Mouse (Mus musculus) midbrain, embryonic 16.5 days (tissue): ENCODE data around the gene Slc6a20a. TPM values are rescaled to one million over a fixed set of nuclear protein-coding genes. Genes with fewer than 3 reads are reported as not detected.

Experiments
- ATAC-seq: fragments of 200-750 bp; cut with Nextera tagmentation; 2 replicates; pipeline ENCODE4 v1.8.0; 2017; ENCODE audit warnings: moderate TSS enrichment
- H3K27ac ChIP-seq: fragments of 300-500 bp; sonication (generic); 2 replicates; pipeline ENCODE4 v1.5.1; 2014; ENCODE audit warnings: mild to moderate bottlenecking, low read length, mixed read lengths
- H3K27me3 ChIP-seq: fragments of 300-500 bp; sonication (generic); 2 replicates; pipeline ENCODE4 v1.6.1; 2014; ENCODE audit warnings: low read depth, low read length, mixed read lengths; ENCODE audit not compliant: control insufficient read depth, insufficient read depth
- H3K36me3 ChIP-seq: fragments of 300-500 bp; sonication (generic); 2 replicates; pipeline ENCODE4 v1.6.1; 2014; ENCODE audit warnings: mild to moderate bottlenecking, low read length, moderate library complexity, mixed read lengths; ENCODE audit not compliant: control insufficient read depth, insufficient read depth
- H3K4me1 ChIP-seq: fragments of 300-500 bp; sonication (generic); 2 replicates; pipeline ENCODE4 v1.6.1; 2014; ENCODE audit warnings: mild to moderate bottlenecking, low read length, mixed read lengths; ENCODE audit not compliant: control insufficient read depth, insufficient read depth
- H3K4me2 ChIP-seq: fragments of 300-500 bp; sonication (generic); 2 replicates; pipeline ENCODE4 v1.6.1; 2014; ENCODE audit warnings: mild to moderate bottlenecking, low read length, mixed read lengths
- H3K4me3 ChIP-seq: fragments of 300-500 bp; sonication (generic); 2 replicates; pipeline ENCODE4 v1.5.1; 2014; ENCODE audit warnings: low read depth, mild to moderate bottlenecking, low read length, moderate library complexity, mixed read lengths
- H3K9ac ChIP-seq: fragments of 300-500 bp; sonication (generic); 2 replicates; pipeline ENCODE4 v1.6.1; 2014; ENCODE audit warnings: low read depth, low read length, mixed read lengths
- H3K9me3 ChIP-seq: fragments of 300-500 bp; sonication (generic); replicated peaks from 2 replicates; pipeline ENCODE4 v1.6.1; 2014; ENCODE audit warnings: mild to moderate bottlenecking, low read length, mixed read lengths; ENCODE audit not compliant: control insufficient read depth, poor library complexity, severe bottlenecking
- WGBS: fragments of 180-500 bp; shearing (Covaris S2); extraction: QIAGEN DNeasy Blood & Tissue Kit; methylation state at CpG from one replicate; pipeline ENCODE4 v1.1.7; 2014; 5-methylcytosine and 5-hydroxymethylcytosine counted together
- polyA plus RNA-seq: library from polyadenylated mRNA; unstranded; fragments of >200 nt; fragmentation: Nextera tagmentation; extraction: Ambion mirVana; gene quantifications from 2 replicates; pipeline ENCODE4 v1.2.1, GENCODE M21; 2015

The Slc6a20a gene
- polyA plus RNA-seq, 1 experiment from 2014 or later, result 15.1 TPM

DNA sequence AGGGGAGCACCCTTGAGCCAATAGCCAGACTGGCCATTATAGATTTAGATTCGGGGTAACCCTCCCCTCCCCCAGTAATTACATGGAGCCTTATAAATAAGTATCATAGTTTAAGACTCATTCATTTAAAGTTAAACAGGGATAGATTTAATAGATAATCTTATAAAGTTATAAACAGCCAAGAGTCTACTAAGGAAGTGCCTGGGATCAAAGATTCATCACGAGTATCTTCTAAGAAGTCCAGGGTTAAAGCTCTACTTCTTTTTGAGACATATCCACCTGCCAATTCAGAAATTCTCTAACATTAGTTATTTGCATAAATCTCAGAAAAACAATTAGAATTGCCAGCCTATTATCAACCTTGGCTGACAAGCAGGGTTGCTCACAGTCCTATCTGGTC is 53.9 kb downstream of the Slc6a20a start:
- H3K4me2 ChIP-seq, result no peak overlapping the region
- 86% methylated on average over 2 of the region's 2 CpGs for WGBS
- no peak for ATAC-seq
- no peaks in the 10 kb centered on the region for H3K4me1 ChIP-seq
- no peak overlapping the region for H3K9ac ChIP-seq
- H3K4me3 ChIP-seq, result no peak overlapping the region
- H3K36me3 ChIP-seq, result no peaks in the 10 kb centered on the region
- H3K9me3 ChIP-seq, result no peaks in the 10 kb centered on the region
- no peak overlapping the region for H3K27ac ChIP-seq
- no peaks in the 10 kb centered on the region for H3K27me3 ChIP-seq

DNA sequence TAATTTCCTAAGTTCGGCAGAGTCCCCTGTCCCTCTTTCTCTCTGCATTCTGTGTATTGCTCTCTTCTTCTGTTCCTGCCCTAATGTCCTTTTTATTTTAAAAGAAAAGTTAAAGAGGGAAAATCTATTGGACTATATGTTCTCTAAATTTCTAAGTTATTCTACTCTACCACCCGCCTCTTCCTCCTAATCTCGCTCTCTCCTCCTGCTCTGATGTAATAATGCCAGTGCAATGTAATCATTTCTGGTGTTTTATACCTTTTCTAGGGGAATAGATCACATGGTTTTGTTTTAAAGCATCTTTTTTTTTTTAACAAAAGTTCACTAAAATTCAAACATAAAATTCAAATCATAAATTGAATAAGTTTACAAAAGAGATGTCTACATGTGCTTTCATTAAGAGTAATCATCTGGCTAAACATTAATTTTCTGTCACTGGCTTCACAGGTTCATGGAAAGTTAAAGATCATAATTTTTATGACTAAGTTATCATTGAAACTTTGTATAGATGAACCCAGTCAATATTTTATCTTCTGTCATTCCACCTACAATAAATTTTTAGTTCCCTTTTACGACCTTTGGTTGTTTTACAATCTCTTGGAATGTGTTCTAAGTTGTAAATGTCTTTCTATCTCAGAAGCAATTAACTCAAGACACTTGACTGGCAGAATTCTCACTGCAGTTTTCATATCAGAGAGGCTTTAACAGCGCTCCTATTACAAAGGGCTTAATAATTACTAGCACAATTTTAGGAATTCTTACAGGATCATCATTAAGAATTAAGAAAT is 58.2 kb downstream of the Slc6a20a start:
- no peaks in the 10 kb centered on the region for H3K36me3 ChIP-seq
- no peak overlapping the region for H3K4me2 ChIP-seq
- no peaks in the 10 kb centered on the region for H3K9me3 ChIP-seq
- no peak for ATAC-seq
- H3K27ac ChIP-seq, result no peak overlapping the region
- H3K9ac ChIP-seq, result no peak overlapping the region
- H3K4me3 ChIP-seq, result no peak overlapping the region
- WGBS, result 91% methylated on average over 5 of the region's 5 CpGs
- H3K27me3 ChIP-seq, result no peaks in the 10 kb centered on the region
- no peaks in the 10 kb centered on the region for H3K4me1 ChIP-seq

DNA sequence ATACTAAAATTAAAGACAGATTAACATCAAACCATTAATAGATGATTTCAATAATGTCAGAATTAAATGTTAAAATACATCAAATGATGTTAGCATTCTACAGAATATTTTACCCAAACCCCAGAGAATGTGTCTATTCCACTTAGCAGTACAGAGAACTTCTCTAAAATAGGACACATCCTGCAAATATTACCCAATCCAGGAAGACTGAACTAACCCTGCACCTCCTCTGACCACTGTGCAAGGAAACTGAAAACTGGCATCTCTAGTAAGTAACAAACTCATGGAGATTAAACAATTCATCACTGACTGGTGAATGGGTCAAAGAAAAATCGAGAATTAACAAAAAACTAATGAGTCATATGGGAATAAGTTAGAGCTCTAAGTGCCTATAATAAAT is 77.2 kb downstream of the Slc6a20a start:
- Histone ChIP-seq H3K9ac (no peak overlapping the region), H3K27me3 (no peaks in the 10 kb centered on the region), H3K9me3 (no peaks in the 10 kb centered on the region), H3K36me3 (no peaks in the 10 kb centered on the region), H3K27ac (no peak overlapping the region), H3K4me3 (no peak overlapping the region), H3K4me1 (no peaks in the 10 kb centered on the region), H3K4me2 (no peak overlapping the region)
- ATAC-seq, result no peak
- 91% methylated on average over 1 of the region's 1 CpGs for WGBS

DNA sequence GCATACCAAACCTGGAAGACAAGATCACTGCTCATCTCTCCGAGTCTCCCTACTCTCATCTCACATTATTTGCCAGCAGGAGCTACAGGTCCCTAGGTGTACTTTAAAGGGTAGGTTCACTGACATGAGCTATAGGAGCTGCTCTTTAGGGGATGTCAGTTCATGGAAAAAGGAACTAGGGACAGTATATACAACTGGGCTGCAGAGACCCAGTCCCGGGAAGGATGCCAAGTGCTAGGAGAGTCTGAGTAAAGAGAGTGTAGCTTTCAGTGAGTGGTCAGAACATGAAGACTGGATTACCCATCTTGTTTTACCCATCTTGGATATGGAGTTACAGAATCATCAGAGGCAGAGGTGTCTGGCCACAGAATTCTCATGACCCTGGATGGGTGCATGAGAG is 81.3 kb downstream of the Slc6a20a start:
- H3K4me2 ChIP-seq, result no peak overlapping the region
- 97% methylated on average over 2 of the region's 2 CpGs for WGBS
- H3K27ac ChIP-seq, result no peak overlapping the region
- H3K27me3 ChIP-seq, result no peaks in the 10 kb centered on the region
- H3K4me3 ChIP-seq, result no peak overlapping the region
- peaks cover 12% of the 10 kb centered on the region for H3K36me3 ChIP-seq
- no peak for ATAC-seq
- no peaks in the 10 kb centered on the region for H3K9me3 ChIP-seq
- H3K4me1 ChIP-seq, result no peaks in the 10 kb centered on the region
- H3K9ac ChIP-seq, result no peak overlapping the region

DNA sequence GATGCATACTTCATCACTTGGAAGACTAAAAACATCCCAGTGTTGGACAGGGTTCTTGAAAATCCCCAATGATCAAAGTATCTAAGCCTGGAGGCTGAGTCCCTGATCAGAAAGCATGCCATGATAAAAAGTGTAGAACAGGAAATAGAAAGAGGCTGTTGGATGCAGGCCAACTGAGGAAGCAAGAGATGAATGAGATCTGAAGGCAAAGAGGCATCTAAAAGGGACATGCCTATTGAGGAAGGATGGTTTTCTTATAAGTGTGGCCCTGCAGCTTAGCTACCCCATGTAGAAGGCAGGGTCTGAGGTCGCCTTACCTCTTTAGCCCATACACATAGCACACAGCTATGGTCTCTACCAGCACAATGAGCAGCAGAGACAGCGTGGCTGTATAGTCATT is 81.8 kb downstream of the Slc6a20a start:
- WGBS, result 94% methylated on average over 2 of the region's 2 CpGs
- no peak for ATAC-seq

DNA sequence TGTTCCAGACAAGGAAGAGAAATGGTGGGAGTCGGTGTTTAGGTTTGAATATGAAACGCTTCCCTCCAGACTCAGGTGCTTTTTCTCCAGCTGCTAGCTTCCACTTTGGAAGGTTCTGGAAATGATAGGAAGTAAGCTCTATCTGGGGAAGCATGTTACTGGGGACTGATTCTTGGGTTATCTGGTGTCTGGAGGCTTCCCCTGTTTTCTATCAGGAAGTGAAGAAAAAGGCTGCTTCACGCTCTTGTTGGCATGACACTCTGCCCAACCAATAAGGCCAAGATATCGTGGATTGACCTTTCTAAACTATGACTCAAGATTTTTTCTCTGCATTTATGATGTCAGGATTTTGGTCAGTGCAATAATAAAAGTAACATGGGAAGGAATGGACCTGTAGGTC is 83.5 kb downstream of the Slc6a20a start:
- H3K9ac ChIP-seq, result no peak overlapping the region
- no peak overlapping the region for H3K4me2 ChIP-seq
- no peak overlapping the region for H3K4me3 ChIP-seq
- H3K4me1 ChIP-seq, result no peaks in the 10 kb centered on the region
- 97% methylated on average over 4 of the region's 4 CpGs for WGBS
- H3K36me3 ChIP-seq, result peaks cover 12% of the 10 kb centered on the region
- no peak overlapping the region for H3K27ac ChIP-seq
- H3K9me3 ChIP-seq, result no peaks in the 10 kb centered on the region
- ATAC-seq, result no peak
- no peaks in the 10 kb centered on the region for H3K27me3 ChIP-seq

More for the DNA sequence above, 81.8 kb downstream of the Slc6a20a start:
- H3K27me3 ChIP-seq, result no peaks in the 10 kb centered on the region
- no peak overlapping the region for H3K4me2 ChIP-seq
- H3K36me3 ChIP-seq, result peaks cover 12% of the 10 kb centered on the region
- no peak overlapping the region for H3K4me3 ChIP-seq
- no peak overlapping the region for H3K9ac ChIP-seq
- H3K27ac ChIP-seq, result no peak overlapping the region
- H3K4me1 ChIP-seq, result no peaks in the 10 kb centered on the region
- H3K9me3 ChIP-seq, result no peaks in the 10 kb centered on the region

DNA sequence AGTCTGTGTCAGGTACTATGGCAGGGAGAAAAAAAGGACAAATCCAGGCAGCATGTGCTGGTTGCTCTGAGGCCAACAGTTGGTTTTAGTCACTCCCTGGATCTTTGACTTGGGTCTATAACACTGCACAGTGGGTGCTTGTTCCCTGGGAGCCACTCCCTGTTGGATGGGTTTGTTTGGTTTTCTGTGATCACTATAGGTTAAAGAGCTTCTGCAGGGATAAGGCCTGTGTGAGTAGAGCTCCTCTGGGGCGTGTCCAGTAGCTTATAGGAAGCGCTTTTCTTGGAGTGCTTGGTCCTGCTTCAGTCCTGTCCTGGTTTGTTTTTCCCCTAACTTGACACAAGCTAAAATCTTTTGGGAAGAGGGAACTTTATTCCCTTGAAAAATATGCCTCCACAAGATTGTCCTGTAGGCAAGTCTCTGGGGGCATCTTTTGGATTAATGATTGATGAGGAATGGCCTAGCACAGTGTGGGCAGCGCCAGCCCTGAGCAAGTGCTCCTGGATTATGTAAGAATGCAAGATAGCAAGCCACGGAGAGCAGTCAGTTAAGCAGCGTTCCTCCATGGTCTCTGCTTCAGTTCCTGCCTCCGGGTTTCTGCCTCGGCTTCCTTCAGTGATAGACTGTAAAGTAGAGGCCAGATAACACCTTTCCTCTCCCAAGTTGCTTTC is 89.3 kb downstream of the Slc6a20a start:
- 84% methylated on average over 7 of the region's 7 CpGs for WGBS

More for the DNA sequence above, 89.3 kb downstream of the Slc6a20a start:
- H3K4me2 ChIP-seq, result no peak overlapping the region
- no peak overlapping the region for H3K9ac ChIP-seq
- ATAC-seq, result no peak
- no peaks in the 10 kb centered on the region for H3K27me3 ChIP-seq
- no peak overlapping the region for H3K4me3 ChIP-seq
- H3K27ac ChIP-seq, result no peak overlapping the region
- H3K4me1 ChIP-seq, result no peaks in the 10 kb centered on the region
- no peaks in the 10 kb centered on the region for H3K9me3 ChIP-seq
- peaks cover 15% of the 10 kb centered on the region for H3K36me3 ChIP-seq

Other genes with a start within 250 kb of the Slc6a20a start
- gene Limd1, start 200.2 kb downstream of the Slc6a20a start, polyA plus RNA-seq, result 10.2 and 10.6 TPM in 2 replicates
- gene Sacm1l, start 149.1 kb downstream of the Slc6a20a start, polyA plus RNA-seq, result 53.8 and 55.9 TPM in 2 replicates
- gene Slc6a20b, start 46.3 kb downstream of the Slc6a20a start, polyA plus RNA-seq, result 0.25 and 0.39 TPM in 2 replicates
- 0.30 TPM in 2 replicates for gene Ccr9, start 446 bp downstream of the Slc6a20a start, polyA plus RNA-seq
- 51.1 and 53.1 TPM in 2 replicates for gene Lztfl1, start 38.8 kb upstream of the Slc6a20a start, polyA plus RNA-seq
- gene Cxcr6, start 127.6 kb upstream of the Slc6a20a start, polyA plus RNA-seq, result 0.28 TPM in 1 of 2 replicates, not detected in the other
- gene Fyco1, start 173.0 kb upstream of the Slc6a20a start, polyA plus RNA-seq, result 18.1 and 18.2 TPM in 2 replicates
- gene Xcr1, start 183.1 kb upstream of the Slc6a20a start, polyA plus RNA-seq, result 0.04 TPM in 1 of 2 replicates, not detected in the other